Mouse (Mus musculus) hindbrain, embryonic 15.5 days (tissue): ENCODE results near the gene Creg2. TPM values are rescaled to one million over a fixed set of nuclear protein-coding genes. Genes with fewer than 3 reads are reported as not detected.
A peak's percentile ranks its signal among the peaks of the same experiment; 100 is the strongest.

Experiments
- ATAC-seq: fragments of 200-750 bp; cut with Nextera tagmentation; 2 replicates; pipeline ENCODE4 v1.8.0; 2017; ENCODE audit warnings: low read depth, moderate number of reproducible peaks, moderate TSS enrichment; ENCODE audit not compliant: low FRiP score
- H3K27ac ChIP-seq: fragments of 300-500 bp; sonication (generic); replicated peaks from 2 replicates; pipeline ENCODE4 v1.5.1; 2015; ENCODE audit warnings: mild to moderate bottlenecking, inconsistent platforms
- H3K27me3 ChIP-seq: fragments of 300-500 bp; sonication (generic); 2 replicates; pipeline ENCODE4 v1.6.1; 2015; ENCODE audit warnings: control low read depth, inconsistent platforms
- H3K36me3 ChIP-seq: fragments of 300-500 bp; sonication (generic); 2 replicates; pipeline ENCODE4 v1.6.1; 2015; ENCODE audit warnings: control low read depth, inconsistent platforms
- H3K4me1 ChIP-seq: fragments of 300-500 bp; sonication (generic); replicated peaks from 2 replicates; pipeline ENCODE4 v1.6.1; 2015; ENCODE audit warnings: control low read depth, inconsistent platforms
- H3K4me2 ChIP-seq: fragments of 300-500 bp; sonication (generic); 2 replicates; pipeline ENCODE4 v1.6.1; 2015; ENCODE audit warnings: moderate library complexity, mild to moderate bottlenecking, inconsistent platforms
- H3K4me3 ChIP-seq: fragments of 300-500 bp; sonication (generic); 2 replicates; pipeline ENCODE4 v1.5.1; 2015; ENCODE audit warnings: mild to moderate bottlenecking, inconsistent platforms
- H3K9ac ChIP-seq: fragments of 300-500 bp; sonication (generic); 2 replicates; pipeline ENCODE4 v1.6.1; 2015; ENCODE audit warnings: inconsistent platforms
- H3K9me3 ChIP-seq: fragments of 300-500 bp; sonication (generic); 2 replicates; pipeline ENCODE4 v1.6.1; 2016; ENCODE audit warnings: control low read depth, inconsistent platforms
- WGBS: fragments of 180-500 bp; shearing (Covaris S2); methylation state at CpG from one replicate; pipeline ENCODE4 v1.1.7; 2015; 5-methylcytosine and 5-hydroxymethylcytosine counted together
- polyA plus RNA-seq: library from polyadenylated mRNA; unstranded; fragments of >200 nt; fragmentation: Nextera tagmentation; extraction: Ambion mirVana; gene quantifications from 2 replicates; pipeline ENCODE4 v1.2.1, GENCODE M21; 2015

Creg2 gene
- polyA plus RNA-seq, 1 experiment from 2014 or later: 8.1 TPM

DNA sequence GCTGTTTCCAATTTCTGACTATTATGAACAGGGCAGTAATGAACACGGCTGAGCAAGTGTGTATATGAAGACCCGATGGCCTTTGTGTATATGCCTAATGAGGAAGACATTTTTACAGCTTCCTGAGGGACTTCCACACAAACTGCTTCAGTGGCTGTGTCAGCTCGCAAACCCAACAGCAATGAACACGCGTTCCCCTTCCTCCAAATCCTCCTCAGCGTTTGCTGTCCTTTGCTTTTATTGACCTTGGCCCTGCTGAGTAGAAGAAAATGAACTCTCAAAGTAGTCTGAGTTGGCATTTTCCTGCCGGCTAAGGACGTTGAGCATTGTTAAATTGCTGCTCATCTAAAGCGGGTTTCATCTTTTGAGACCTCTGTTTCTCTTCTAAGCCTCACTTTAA lies 65.9 kb downstream of the Creg2 start:
- Histone ChIP-seq H3K36me3 (no peaks in the 10 kb centered on the region), H3K27me3 (no peaks in the 10 kb centered on the region)
- WGBS: 81% methylated on average over 9 of the region's 9 CpGs

DNA sequence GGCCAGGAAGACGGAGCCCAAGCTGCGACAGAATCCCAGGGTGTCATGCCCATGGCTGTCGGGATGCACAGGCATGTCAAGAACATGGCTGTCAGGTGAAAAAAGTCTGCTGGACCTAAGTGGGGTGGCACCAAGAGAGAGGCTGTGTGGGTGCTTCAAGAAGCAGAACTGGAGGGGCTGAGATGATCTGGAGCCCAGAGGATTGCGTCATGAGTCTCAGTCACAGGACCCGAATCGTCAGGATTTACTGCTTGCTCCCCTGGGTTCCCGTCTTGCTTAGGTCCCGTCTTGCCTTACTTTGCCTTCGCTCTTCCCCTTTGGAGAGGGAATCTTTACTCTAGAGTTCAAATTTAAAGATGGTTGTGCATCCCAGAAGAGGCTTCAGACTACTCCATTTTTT lies 68.1 kb downstream of the Creg2 start:
- Histone ChIP-seq H3K27ac (no peak overlapping the region), H3K4me3 (no peak overlapping the region), H3K9me3 (no peaks in the 10 kb centered on the region), H3K9ac (no peak overlapping the region), H3K4me2 (no peak overlapping the region), H3K4me1 (no peaks in the 10 kb centered on the region), H3K36me3 (no peaks in the 10 kb centered on the region), H3K27me3 (no peaks in the 10 kb centered on the region)
- 84% methylated on average over 9 of the region's 9 CpGs for WGBS
- ATAC-seq: no peak

More for the DNA sequence above, 65.9 kb downstream of the Creg2 start:
- Histone ChIP-seq H3K27ac (no peak overlapping the region), H3K9ac (no peak overlapping the region), H3K9me3 (no peaks in the 10 kb centered on the region), H3K4me1 (no peaks in the 10 kb centered on the region), H3K4me2 (no peak overlapping the region), H3K4me3 (no peak overlapping the region)
- no peak for ATAC-seq

DNA sequence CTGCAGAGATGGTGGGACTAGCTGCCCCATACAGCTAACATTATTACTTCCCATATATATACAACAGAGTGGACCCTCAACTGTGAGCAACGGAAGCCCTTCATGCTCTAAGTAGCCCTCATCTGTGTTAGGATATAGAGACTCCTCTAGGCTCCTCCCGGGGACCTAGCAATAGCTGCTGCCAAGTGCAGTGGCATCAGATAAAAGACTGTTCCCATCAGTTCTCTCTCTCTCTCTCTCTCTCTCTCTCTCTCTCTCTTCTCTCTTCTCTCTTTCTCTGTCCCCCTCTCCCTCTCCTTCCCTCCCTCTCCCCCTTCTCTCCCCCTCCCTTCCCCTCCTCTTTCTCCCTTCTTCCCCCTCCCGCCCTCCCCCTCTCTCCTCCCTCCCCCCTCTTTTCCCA lies 70.1 kb downstream of the Creg2 start:
- H3K9me3 ChIP-seq: no peaks in the 10 kb centered on the region
- 78% methylated on average over 2 of the region's 3 CpGs for WGBS
- peaks cover 9% of the 10 kb centered on the region; the same call in 1 of the 2 replicates for H3K4me1 ChIP-seq
- no peak overlapping the region for H3K9ac ChIP-seq
- H3K27me3 ChIP-seq: no peaks in the 10 kb centered on the region
- H3K4me3 ChIP-seq: no peak overlapping the region
- H3K36me3 ChIP-seq: no peaks in the 10 kb centered on the region
- H3K27ac ChIP-seq: no peak overlapping the region
- no peak for ATAC-seq
- H3K4me2 ChIP-seq: no peak overlapping the region

DNA sequence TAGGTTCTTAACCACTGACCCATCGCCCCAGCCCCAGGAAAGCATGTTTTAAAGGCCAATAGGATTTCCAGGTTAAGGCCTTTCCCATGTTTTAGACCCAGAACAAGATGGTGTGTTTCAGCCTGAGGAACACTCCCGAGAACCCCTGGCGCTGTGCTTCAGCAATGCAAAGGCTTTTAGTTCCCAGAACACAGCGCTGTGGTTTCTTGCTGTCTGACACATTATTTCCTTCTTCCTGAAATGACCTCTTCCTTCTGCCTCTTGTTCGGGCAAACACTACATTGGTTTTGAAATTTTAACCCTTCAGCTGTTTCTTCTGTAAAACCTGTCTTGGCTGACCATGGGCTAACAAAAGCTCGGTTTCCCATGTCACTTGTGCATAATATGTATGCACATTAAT lies 72.1 kb downstream of the Creg2 start:
- Histone ChIP-seq H3K27me3 (no peaks in the 10 kb centered on the region), H3K27ac (no peak overlapping the region), H3K9me3 (no peaks in the 10 kb centered on the region), H3K9ac (no peak overlapping the region), H3K4me1 (peaks cover 27% of the 10 kb centered on the region), H3K4me3 (no peak overlapping the region), H3K4me2 (no peak overlapping the region), H3K36me3 (no peaks in the 10 kb centered on the region)
- no peak for ATAC-seq
- WGBS: 82% methylated on average over 6 of the region's 6 CpGs

DNA sequence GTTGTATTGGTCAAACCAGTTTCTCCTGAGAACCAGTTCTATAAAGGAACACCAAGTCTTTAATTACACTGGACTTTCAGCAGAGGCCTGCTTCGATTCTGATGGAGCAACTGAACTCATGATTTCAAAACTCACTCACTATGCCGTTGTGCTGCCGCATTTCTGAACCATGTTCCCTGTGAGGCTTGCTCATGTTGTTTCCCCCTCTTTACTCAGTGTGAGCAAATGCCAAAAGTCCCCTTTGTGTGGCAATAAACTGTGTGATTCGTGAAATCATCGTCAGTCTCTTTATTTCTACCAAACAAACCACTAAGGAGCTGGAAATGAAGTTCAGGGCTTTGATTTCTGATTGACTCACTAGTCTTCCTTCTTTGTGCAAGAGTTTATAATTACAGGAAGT lies 72.8 kb downstream of the Creg2 start:
- no peak overlapping the region for H3K4me3 ChIP-seq
- H3K9me3 ChIP-seq: no peaks in the 10 kb centered on the region
- peaks cover 27% of the 10 kb centered on the region for H3K4me1 ChIP-seq
- H3K9ac ChIP-seq: no peak overlapping the region
- no peak overlapping the region for H3K27ac ChIP-seq
- WGBS: 92% methylated on average over 5 of the region's 5 CpGs
- H3K27me3 ChIP-seq: no peaks in the 10 kb centered on the region
- no peak overlapping the region for H3K4me2 ChIP-seq
- H3K36me3 ChIP-seq: no peaks in the 10 kb centered on the region
- ATAC-seq: no peak

DNA sequence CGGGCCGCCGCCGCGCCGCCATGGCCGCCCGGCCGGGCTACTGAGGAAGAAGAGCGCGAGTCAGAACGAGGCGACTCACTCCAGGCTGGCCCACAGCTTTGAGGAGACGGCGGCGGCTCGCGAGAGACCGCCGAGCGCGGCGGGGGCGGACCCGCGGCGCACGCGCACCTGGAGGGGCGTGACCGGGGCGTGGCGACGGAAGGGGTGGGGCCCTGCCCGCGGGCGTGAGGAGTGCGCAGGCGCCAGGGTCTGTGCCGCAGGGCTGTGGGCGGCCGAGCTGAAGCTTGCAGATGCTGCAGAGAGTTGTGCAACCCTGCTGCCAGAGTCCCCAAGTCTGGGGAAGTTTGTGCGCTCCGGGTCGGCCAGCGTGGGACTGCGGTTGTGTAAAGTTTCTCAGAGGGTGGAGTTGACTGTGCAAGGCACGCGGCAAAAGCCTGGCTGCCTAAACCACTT lies 74.0 kb downstream of the Creg2 start, which contains the start of gene Rnf149:
Rnf149 (minus strand) TSS at position 153 of the 453 bp plus-strand sequence.
- ATAC-seq: peak; percentile 97
- 0% methylated on average over 47 of the region's 49 CpGs for WGBS
- peaks cover 27% of the 10 kb centered on the region for H3K4me1 ChIP-seq

DNA sequence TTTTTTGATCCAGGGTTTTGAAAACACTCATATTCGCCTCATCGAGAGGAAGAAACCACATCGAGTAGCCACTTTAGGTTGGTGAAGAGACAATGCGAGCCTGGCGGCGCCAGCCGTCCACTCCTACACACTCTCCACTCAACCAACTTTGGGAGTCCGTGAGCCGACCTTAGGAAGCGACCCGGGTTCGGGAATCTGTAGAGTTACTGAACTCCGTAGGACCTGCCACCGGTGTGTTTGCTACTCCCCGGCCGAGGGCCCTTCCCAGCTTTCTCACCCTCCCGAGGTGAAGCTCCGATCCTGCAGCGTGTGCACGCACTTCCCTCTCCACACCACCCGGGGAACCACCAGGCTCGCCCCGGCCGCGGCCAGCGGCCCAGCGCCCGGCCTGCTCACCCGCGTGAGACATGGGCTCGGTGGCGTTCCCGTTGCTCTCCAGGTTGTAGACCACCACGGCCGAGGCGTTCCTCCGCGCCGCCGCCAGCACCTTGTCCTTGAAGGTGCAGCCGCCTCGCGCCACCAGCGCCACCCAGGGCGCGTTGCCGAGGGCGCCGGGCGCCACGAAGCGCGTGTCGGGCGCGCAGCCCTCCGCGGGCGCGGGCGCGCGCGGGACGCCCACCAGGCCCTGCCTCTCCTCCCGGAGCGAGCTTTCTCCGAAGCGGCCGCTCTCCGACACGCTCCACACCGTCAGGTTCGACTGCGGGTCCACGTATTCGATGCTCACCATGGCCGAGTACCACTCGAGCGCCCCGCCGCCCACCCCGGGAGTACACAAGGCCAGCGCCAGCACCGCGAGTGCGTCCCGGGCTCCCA lies 74.6 kb downstream of the Creg2 start:
- Histone ChIP-seq H3K27me3 (no peaks in the 10 kb centered on the region), H3K4me2 (peak overlapping the region; percentile 80)
- under 1% methylated on average over 88 of the region's 88 CpGs for WGBS

More for the DNA sequence above, 74.0 kb downstream of the Creg2 start, which contains the start of gene Rnf149:
- H3K36me3 ChIP-seq: no peaks in the 10 kb centered on the region
- peak within 1 kb of the TSS; percentile 80 for H3K4me2 ChIP-seq
- H3K27me3 ChIP-seq: no peaks in the 10 kb centered on the region
- peak within 1 kb of the TSS; percentile 99 for H3K27ac ChIP-seq
- H3K9ac ChIP-seq: peak within 1 kb of the TSS; percentile 97
- no peaks in the 10 kb centered on the region for H3K9me3 ChIP-seq
- H3K4me3 ChIP-seq: peak within 1 kb of the TSS; percentile 100

DNA sequence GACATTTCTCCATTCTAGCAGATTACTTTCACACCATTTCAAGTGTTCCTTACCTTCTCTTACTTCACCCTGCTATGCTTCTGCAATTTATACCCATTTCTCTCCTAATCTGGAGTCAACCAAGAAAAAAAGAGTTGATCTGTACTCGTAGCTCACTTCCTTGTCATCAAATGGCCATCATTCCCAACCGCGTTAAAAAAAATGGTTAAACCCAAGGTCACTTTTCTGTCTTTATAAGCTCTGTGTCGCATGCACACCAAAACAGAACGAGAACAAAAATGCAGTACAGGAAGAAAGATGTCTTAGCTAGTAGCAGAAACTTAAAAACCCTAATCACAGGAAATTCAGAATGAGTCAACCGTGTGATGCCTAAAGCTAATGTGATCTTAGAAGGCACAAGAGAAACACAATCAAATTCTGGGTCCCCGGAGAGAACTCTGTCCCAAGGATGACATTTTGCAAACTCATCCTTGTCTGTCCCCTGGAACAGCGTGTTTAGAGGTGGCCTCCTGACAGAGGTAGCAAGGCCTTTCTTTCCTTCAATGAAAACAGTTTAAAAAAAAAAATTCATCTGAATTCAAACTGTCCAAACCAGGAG lies 75.4 kb downstream of the Creg2 start:
- Histone ChIP-seq H3K4me3 (peak overlapping the region; percentile 100), H3K4me1 (peaks cover 27% of the 10 kb centered on the region), H3K4me2 (peak overlapping the region; percentile 80), H3K36me3 (no peaks in the 10 kb centered on the region), H3K27ac (peak overlapping the region; percentile 99; the same call in 1 of the 2 replicates), H3K27me3 (no peaks in the 10 kb centered on the region), H3K9ac (peak overlapping the region; percentile 97), H3K9me3 (no peaks in the 10 kb centered on the region)
- no peak for ATAC-seq
- WGBS: 17% methylated on average over 8 of the region's 8 CpGs

More for the DNA sequence above, 74.6 kb downstream of the Creg2 start:
- H3K4me3 ChIP-seq: peak overlapping the region; percentile 100
- ATAC-seq: peak; percentile 89
- no peaks in the 10 kb centered on the region for H3K36me3 ChIP-seq
- peak overlapping the region; percentile 99 for H3K27ac ChIP-seq
- no peaks in the 10 kb centered on the region for H3K9me3 ChIP-seq
- peak overlapping the region; percentile 97 for H3K9ac ChIP-seq
- H3K4me1 ChIP-seq: peaks cover 27% of the 10 kb centered on the region

DNA sequence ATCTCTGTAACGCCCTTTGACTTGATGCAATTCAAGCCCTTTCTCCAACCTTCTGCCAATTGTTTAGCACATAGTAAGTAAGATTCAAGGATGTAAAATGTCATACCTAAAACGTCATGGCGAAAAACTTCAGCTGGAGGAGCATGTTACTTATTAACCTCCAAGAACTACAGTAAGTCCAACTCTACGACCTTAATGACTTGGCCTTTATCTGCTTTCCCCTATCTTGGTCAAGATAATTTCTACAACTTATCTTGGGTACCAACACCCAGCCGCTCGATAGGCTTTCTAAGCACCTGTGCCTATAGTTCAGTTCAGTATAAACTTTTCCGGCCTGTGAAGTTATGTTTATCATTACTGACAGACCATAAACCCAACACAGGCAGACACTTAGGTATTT lies 77.4 kb downstream of the Creg2 start:
- Histone ChIP-seq H3K4me3 (no peak overlapping the region), H3K27ac (no peak overlapping the region), H3K4me1 (peaks cover 27% of the 10 kb centered on the region), H3K9ac (no peak overlapping the region), H3K9me3 (no peaks in the 10 kb centered on the region), H3K36me3 (no peaks in the 10 kb centered on the region), H3K4me2 (no peak overlapping the region), H3K27me3 (no peaks in the 10 kb centered on the region)
- 92% methylated on average over 7 of the region's 7 CpGs for WGBS
- no peak for ATAC-seq

DNA sequence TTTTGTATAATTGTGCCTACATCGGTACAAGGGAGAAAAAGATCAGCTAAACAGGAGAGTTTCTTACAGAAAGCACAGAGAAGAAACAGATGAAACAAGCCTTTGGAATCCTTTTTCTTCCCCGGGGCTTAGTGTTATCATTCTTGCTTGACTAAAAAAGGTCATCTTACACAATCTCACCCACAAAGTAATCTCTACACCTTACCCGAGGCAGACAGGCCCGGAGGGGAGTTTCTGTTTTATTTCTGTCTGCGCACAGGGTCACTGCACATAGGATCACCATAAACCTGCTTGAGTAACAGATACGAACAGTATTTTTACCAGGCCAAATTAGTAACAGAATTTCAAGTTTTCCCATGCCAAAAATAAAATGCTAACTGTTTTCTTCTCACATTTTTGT lies 79.6 kb downstream of the Creg2 start:
- no peaks in the 10 kb centered on the region for H3K27me3 ChIP-seq
- ATAC-seq: no peak

More for the DNA sequence above, 79.6 kb downstream of the Creg2 start:
- Histone ChIP-seq H3K9ac (no peak overlapping the region), H3K36me3 (no peaks in the 10 kb centered on the region), H3K9me3 (no peaks in the 10 kb centered on the region), H3K4me1 (peaks cover 21% of the 10 kb centered on the region), H3K4me2 (no peak overlapping the region), H3K4me3 (no peak overlapping the region), H3K27ac (no peak overlapping the region)
- 80% methylated on average over 6 of the region's 6 CpGs for WGBS
